ENCODE assay signal across 25 mouse cellular contexts in genomic region chr9:105476134-105476533, GRCm38 (mm10). TPM values are rescaled to one million over a fixed set of nuclear protein-coding genes. Genes with fewer than 3 reads are reported as not detected.
DNase-seq lines count a peak whose midpoint lies in the region; ATAC-seq lines count a peak whose summit lies in the region.
"Had no signal": no experiment of that assay in that cellular context is flagged by ENCODE, and none has a peak within 500 bp of the region (broad histone marks: within the 10 kb centered on the region; RNA-seq: fewer than 3 reads in every experiment).

No protein-coding gene starts in this region.

- WGBS in embryonic facial prominence, embryonic 14.5 days, result 73% methylated on average over 3 of the region's 3 CpGs
- WGBS in embryonic facial prominence, embryonic 10.5 days, result 93% methylated on average over 3 of the region's 3 CpGs

- ATAC-seq in embryonic facial prominence, embryonic 14.5 days (ENCODE audit: low read depth), result no peak
- peak; percentile 84 for ATAC-seq in megakaryocyte, adult 5-6 weeks (ENCODE audit: poor library complexity, severe bottlenecking)
- no peak for ATAC-seq in erythroblast, adult 5-6 weeks (replicated peaks; ENCODE audit: low FRiP score, poor library complexity, severe bottlenecking)
- ATAC-seq: forebrain, postnatal 0 days; hindbrain, postnatal 0 days; intestine, embryonic 16.5 days; liver, postnatal 0 days; lung, postnatal 0 days had no signal

- no peaks in the 10 kb centered on the region for H3K9me3 ChIP-seq in embryonic facial prominence, embryonic 14.5 days (ENCODE audit: control insufficient read depth, low read length)
- H3K9me3 ChIP-seq in embryonic facial prominence, embryonic 10.5 days, result no peaks in the 10 kb centered on the region
- H3K9me3 ChIP-seq: heart, embryonic 10.5 days; limb, embryonic 12.5 days; neural tube, embryonic 15.5 days had no signal

- no peaks in the 10 kb centered on the region for H3K4me1 ChIP-seq in embryonic facial prominence, embryonic 14.5 days (ENCODE audit: control insufficient read depth, insufficient read depth, low read length)
- H3K4me1 ChIP-seq in embryonic facial prominence, embryonic 10.5 days, result no peaks in the 10 kb centered on the region
- H3K4me1 ChIP-seq: limb, embryonic 12.5 days; neural tube, embryonic 15.5 days had no signal

- no peak overlapping the region for H3K4me3 ChIP-seq in embryonic facial prominence, embryonic 14.5 days (ENCODE audit: low read depth, low read length)
- H3K4me3 ChIP-seq in embryonic facial prominence, embryonic 10.5 days, result no peak overlapping the region
- H3K4me3 ChIP-seq: heart, embryonic 10.5 days; limb, embryonic 12.5 days; neural tube, embryonic 15.5 days had no signal

- H3K4me2 ChIP-seq in embryonic facial prominence, embryonic 14.5 days (ENCODE audit: low read depth, low read length), result no peak overlapping the region
- H3K4me2 ChIP-seq: limb, embryonic 12.5 days; liver, embryonic 11.5 days; midbrain, embryonic 11.5 days; neural tube, embryonic 15.5 days had no signal

- 0 out of 2 replicates have a peak overlapping the region, but pooled peaks have one; percentile 15 for H3K27ac ChIP-seq in embryonic facial prominence, embryonic 14.5 days (replicated peaks; ENCODE audit: low read depth, low read length)
- H3K27ac ChIP-seq in embryonic facial prominence, embryonic 10.5 days (replicated peaks), result no peak overlapping the region
- H3K27ac ChIP-seq: heart, embryonic 10.5 days; hindbrain, postnatal 0 days; limb, embryonic 12.5 days; macrophage; neural tube, embryonic 15.5 days had no signal

- H3K27me3 ChIP-seq in embryonic facial prominence, embryonic 14.5 days (replicated peaks; ENCODE audit: control insufficient read depth, insufficient read depth, low read length), result no peaks in the 10 kb centered on the region
- H3K27me3 ChIP-seq in embryonic facial prominence, embryonic 10.5 days (replicated peaks; ENCODE audit: low read depth, poor library complexity, severe bottlenecking), result no peaks in the 10 kb centered on the region
- H3K27me3 ChIP-seq: limb, embryonic 12.5 days; neural tube, embryonic 15.5 days had no signal

- no peaks in the 10 kb centered on the region for H3K36me3 ChIP-seq in embryonic facial prominence, embryonic 14.5 days (ENCODE audit: control insufficient read depth, insufficient read depth, low read length)
- no peaks in the 10 kb centered on the region for H3K36me3 ChIP-seq in embryonic facial prominence, embryonic 10.5 days (replicated peaks)
- H3K36me3 ChIP-seq: heart, embryonic 10.5 days; limb, embryonic 12.5 days; neural tube, embryonic 15.5 days had no signal

- no peak overlapping the region for H3K9ac ChIP-seq in embryonic facial prominence, embryonic 14.5 days (ENCODE audit: low read depth, low read length)
- H3K9ac ChIP-seq: forebrain, postnatal 0 days; limb, embryonic 12.5 days; liver, postnatal 0 days; neural tube, embryonic 15.5 days had no signal

- DNase-seq in embryonic facial prominence, embryonic 14.5 days (ENCODE audit: low spot score), result no peak
- DNase-seq in embryonic facial prominence, embryonic 10.5 days (ENCODE audit: low spot score), result no peak
- DNase-seq in layer of hippocampus, adult 9-11 months, result peak; percentile 66
- no peak for DNase-seq in layer of hippocampus, adult 8-10 months (ENCODE audit: low spot score in 2 of 2)
- peak; percentile 48 for DNase-seq in cerebellum, adult 9-11 months
- DNase-seq in kidney, postnatal 4 days, result no peak
- DNase-seq: adrenal gland, postnatal 25 days; forebrain, postnatal 0 days; kidney, adult 9 months; kidney, postnatal 14 days; liver, postnatal 0 days; right cerebral cortex, postnatal 25 days; spleen, adult 18-20 months; thymus, postnatal 14 days had no signal

RNA-seq across cellular contexts. Expression of gene Atp2c1, which starts 51.0 kb away (rescaled TPM):
- 71.1 and 72.4 TPM in 2 replicates for polyA plus RNA-seq in embryonic facial prominence, embryonic 14.5 days (2014; fragmentation: Nextera tagmentation; extraction: Ambion mirVana)
- 58.8 and 59.3 TPM in 2 replicates for polyA plus RNA-seq in embryonic facial prominence, embryonic 10.5 days (2016; fragmentation: Nextera tagmentation; extraction: Ambion mirVana)
- total RNA-seq in layer of hippocampus, adult 8-10 months (2022), result 100 to 1,000 TPM; 215 to 254 (median 238) TPM
- total RNA-seq in megakaryocyte, adult 5-6 weeks (2015), result 65.5 and 71.0 TPM in 2 replicates
- total RNA-seq in megakaryocyte, adult 5-6 weeks (2017), result 159 and 166 TPM in 2 replicates
- total RNA-seq in erythroblast, adult 5-6 weeks (2015; ENCODE audit: low replicate concordance), result 11.5 and 15.4 TPM in 2 replicates
- 29.7 and 33.7 TPM in 2 replicates for total RNA-seq in erythroblast, adult 5-6 weeks (2017; ENCODE audit: low replicate concordance)

Comparison
In these comparisons a context has a peak if more than half of its experiments do, and no peak if none do; other contexts are left out.
1. DNase-seq: peak in layer of hippocampus, adult 9-11 months (single experiment) and cerebellum, adult 9-11 months (single experiment); none in embryonic facial prominence, embryonic 14.5 days (single experiment), embryonic facial prominence, embryonic 10.5 days (single experiment), layer of hippocampus, adult 8-10 months (0 of 2) and kidney, postnatal 4 days (0 of 2).